Mouse (Mus musculus) lung, adult 2 months (tissue): ENCODE results near the gene Dpy30.

ENCODE experiments used
- CTCF ChIP-seq: fragments of 200-500 bp; IDR thresholded peaks from 2 replicates; pipeline ENCODE4 v1.5.1; 2011; ENCODE audit warnings: mild to moderate bottlenecking, low read length, control low read depth; ENCODE audit not compliant: insufficient read depth
- POLR2A ChIP-seq: fragments of 200-500 bp; IDR thresholded peaks from 2 replicates; pipeline ENCODE4 v1.6.1; 2011; ENCODE audit warnings: low read depth, mild to moderate bottlenecking, control low read depth, low read length, borderline replicate concordance; ENCODE audit errors: extremely low read depth

DNA sequence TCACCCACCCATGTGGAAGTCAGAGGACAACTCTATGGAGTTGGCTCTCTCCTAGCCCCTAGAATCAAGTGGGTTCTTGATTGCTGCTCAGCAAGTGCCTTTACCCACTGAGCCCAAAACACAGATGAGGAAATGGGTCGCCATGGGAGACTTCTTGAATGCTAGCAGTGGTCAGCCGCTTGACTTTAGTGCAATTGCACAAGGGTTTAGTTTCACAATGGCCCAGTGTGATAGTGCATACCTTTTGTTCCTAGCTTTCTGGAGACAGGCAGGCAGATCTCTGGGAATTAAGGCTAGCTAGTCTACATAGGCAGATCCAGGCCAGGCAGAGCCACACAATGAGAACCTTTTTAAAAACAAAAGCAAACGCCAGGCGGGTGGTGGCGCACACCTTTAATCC, 23.7 kb downstream of the Dpy30 start:
- TF ChIP-seq CTCF: no peak
- TF ChIP-seq POLR2A: no peak
